Mouse (Mus musculus): ENCODE measurements around the gene Tmem94. TPM values are rescaled to one million over a fixed set of nuclear protein-coding genes. Genes with fewer than 3 reads are reported as not detected.

Tmem94 gene
- polyA plus RNA-seq, 1 experiment: 14.3 TPM

DNA sequence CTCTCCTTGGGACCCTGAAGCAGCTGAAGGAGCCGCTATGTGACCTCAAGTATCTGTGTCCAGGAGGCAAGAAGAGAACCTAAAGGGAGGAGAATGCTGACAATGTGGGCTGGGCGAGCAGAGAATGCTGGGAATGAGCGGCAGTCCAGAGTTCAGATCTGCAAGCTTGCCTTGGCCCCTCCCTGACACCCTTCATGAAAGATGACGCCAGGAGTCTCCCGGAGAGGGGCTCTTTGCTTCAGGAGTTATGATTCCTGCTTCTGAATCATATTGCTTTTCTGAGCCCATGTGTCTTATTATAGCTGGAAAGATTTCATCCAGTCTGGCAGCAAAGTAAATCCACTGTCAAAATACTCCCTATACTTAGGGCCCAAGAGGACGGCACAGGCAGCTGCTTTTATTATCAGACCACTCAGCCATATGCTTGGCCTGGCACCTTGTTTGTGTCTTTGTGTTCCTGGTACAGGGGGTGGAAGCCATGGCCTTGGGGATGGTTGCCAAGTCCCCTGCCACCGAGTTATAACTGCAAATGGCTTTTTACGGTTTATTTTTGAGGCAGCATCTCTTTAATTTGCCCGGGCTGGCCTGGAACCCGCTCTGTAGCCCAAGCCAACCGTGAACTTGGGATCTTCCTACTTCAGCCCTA lies 31.1 kb upstream of the Tmem94 start:
- no peak overlapping the region for H3K4me3 ChIP-seq (ENCODE audit: insufficient read depth, poor library complexity, severe bottlenecking)
- H3ac ChIP-seq (ENCODE audit: control insufficient read depth, insufficient read length, low read depth): no peak overlapping the region
- H3K79me2 ChIP-seq (ENCODE audit: control insufficient read depth, insufficient read depth): no peaks in the 10 kb centered on the region
- TF ChIP-seq MYOD1 (IDR thresholded peaks at IDR 0.05; ENCODE audit: control insufficient read depth, insufficient read length, low read depth): no peak
- TF ChIP-seq MAX (IDR thresholded peaks at IDR 0.05): no peak
- TF ChIP-seq CEBPB (IDR thresholded peaks at IDR 0.05; ENCODE audit: low read depth): no peak
- TF ChIP-seq USF1 (IDR thresholded peaks at IDR 0.05; ENCODE audit: low read depth): no peak
- no peak for TF ChIP-seq FOSL1 (IDR thresholded peaks at IDR 0.05; ENCODE audit: insufficient read depth, low read length, poor library complexity, severe bottlenecking)
- no peaks in the 10 kb centered on the region for H3K79me3 ChIP-seq (ENCODE audit: low read depth)
- H3K27me3 ChIP-seq (ENCODE audit: control insufficient read depth, insufficient read depth, insufficient read length): peaks cover 8% of the 10 kb centered on the region
- no peaks in the 10 kb centered on the region for H3K36me3 ChIP-seq (ENCODE audit: control insufficient read depth, insufficient read depth)

DNA sequence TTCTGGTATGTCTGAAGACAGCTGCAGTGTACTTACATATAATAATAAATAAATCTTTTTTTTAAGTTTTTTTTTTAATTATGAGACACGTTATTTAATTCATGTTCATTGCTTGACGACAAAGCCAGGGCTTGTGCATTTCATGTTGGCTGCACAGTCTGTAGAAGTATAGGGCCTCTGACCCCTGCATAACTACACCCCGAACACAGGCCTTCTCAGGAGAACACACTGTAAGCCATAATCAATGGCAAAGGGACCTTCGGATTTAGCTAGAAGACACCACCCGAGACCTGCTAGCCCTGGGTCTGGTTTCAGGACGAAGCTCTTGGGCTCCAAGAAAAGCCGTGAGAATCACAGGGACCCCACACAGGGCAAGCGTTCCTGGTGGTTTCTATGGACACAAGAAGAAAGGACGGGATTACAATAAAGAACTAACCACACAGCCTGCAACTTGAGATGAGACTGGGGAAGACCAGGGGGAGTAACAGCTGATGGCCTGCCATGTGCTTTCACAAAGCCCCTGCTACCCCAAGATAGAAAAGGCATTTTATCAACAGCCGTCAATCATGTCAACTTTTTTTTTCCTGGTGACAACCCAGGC lies 27.5 kb upstream of the Tmem94 start:
- Histone ChIP-seq H3ac (ENCODE audit: control insufficient read depth, insufficient read length, low read depth) (no peak overlapping the region), H3K4me3 (ENCODE audit: insufficient read depth, poor library complexity, severe bottlenecking) (no peak overlapping the region), H3K27me3 (ENCODE audit: control insufficient read depth, insufficient read depth, insufficient read length) (peaks cover 6% of the 10 kb centered on the region), H3K79me3 (ENCODE audit: low read depth) (no peaks in the 10 kb centered on the region), H3K36me3 (ENCODE audit: control insufficient read depth, insufficient read depth) (no peaks in the 10 kb centered on the region), H3K79me2 (ENCODE audit: control insufficient read depth, insufficient read depth) (no peaks in the 10 kb centered on the region)
- TF ChIP-seq CEBPB (IDR thresholded peaks at IDR 0.05; ENCODE audit: low read depth) (no peak), MAX (IDR thresholded peaks at IDR 0.05) (no peak), CTCF (IDR thresholded peaks at IDR 0.05; ENCODE audit: control insufficient read depth, insufficient read depth, insufficient read length) (no peak), USF1 (IDR thresholded peaks at IDR 0.05; ENCODE audit: low read depth) (no peak), MYOD1 (IDR thresholded peaks at IDR 0.05; ENCODE audit: control insufficient read depth, insufficient read length, low read depth) (no peak), FOSL1 (IDR thresholded peaks at IDR 0.05; ENCODE audit: insufficient read depth, low read length, poor library complexity, severe bottlenecking) (no peak), MYOG (IDR thresholded peaks at IDR 0.05; ENCODE audit: control insufficient read depth, extremely low read depth, insufficient read length) (no peak)

DNA sequence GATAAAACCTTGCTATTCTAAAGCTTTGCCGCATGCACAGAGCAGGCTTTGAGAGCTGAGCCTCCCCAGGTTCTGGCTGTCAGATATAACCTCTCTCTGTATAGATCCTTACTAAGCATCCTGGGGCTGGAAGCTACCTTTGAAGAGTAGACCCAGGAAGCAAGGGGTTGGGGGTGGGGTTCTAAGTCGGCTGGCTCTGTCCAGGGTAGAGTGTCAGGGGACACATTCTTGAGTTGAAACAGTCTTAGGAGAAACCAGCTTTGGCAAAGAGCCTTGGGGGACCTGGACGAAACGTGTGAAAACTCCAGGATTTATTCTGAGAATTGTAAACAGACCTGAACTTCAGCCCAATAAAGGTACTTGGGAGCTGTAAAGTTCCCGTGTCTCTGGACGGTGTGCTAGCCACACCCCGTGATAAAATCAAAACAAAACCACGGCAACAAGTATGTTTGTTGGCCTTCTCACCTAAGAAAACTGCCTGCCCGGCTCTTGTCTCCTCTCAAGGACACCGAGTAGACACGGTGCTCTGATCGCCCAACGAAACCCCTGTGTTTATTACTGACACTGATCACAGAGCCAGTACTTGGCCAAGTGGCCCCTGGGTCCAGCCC lies 26.9 kb upstream of the Tmem94 start:
- Histone ChIP-seq H3ac (ENCODE audit: control insufficient read depth, insufficient read length, low read depth) (no peak overlapping the region), H3K4me3 (ENCODE audit: insufficient read depth, poor library complexity, severe bottlenecking) (no peak overlapping the region), H3K27me3 (ENCODE audit: control insufficient read depth, insufficient read depth, insufficient read length) (peaks cover 13% of the 10 kb centered on the region), H3K36me3 (ENCODE audit: control insufficient read depth, insufficient read depth) (no peaks in the 10 kb centered on the region), H3K79me3 (ENCODE audit: low read depth) (no peaks in the 10 kb centered on the region), H3K79me2 (ENCODE audit: control insufficient read depth, insufficient read depth) (no peaks in the 10 kb centered on the region)
- TF ChIP-seq MAX (IDR thresholded peaks at IDR 0.05) (no peak), CEBPB (IDR thresholded peaks at IDR 0.05; ENCODE audit: low read depth) (no peak), FOSL1 (IDR thresholded peaks at IDR 0.05; ENCODE audit: insufficient read depth, low read length, poor library complexity, severe bottlenecking) (no peak), MYOD1 (IDR thresholded peaks at IDR 0.05; ENCODE audit: control insufficient read depth, insufficient read length, low read depth) (no peak), USF1 (IDR thresholded peaks at IDR 0.05; ENCODE audit: low read depth) (no peak), MYOG (IDR thresholded peaks at IDR 0.05; ENCODE audit: control insufficient read depth, extremely low read depth, insufficient read length) (no peak), CTCF (IDR thresholded peaks at IDR 0.05; ENCODE audit: control insufficient read depth, insufficient read depth, insufficient read length) (no peak)

- Histone ChIP-seq H3K79me2 (ENCODE audit: control insufficient read depth, insufficient read depth) (no peaks in the 10 kb centered on the region), H3K79me3 (ENCODE audit: low read depth) (no peaks in the 10 kb centered on the region), H3K27me3 (ENCODE audit: control insufficient read depth, insufficient read depth, insufficient read length) (peaks cover 17% of the 10 kb centered on the region), H3K4me3 (ENCODE audit: insufficient read depth, poor library complexity, severe bottlenecking) (no peak overlapping the region), H3ac (ENCODE audit: control insufficient read depth, insufficient read length, low read depth) (no peak overlapping the region), H3K36me3 (ENCODE audit: control insufficient read depth, insufficient read depth) (no peaks in the 10 kb centered on the region)
- TF ChIP-seq FOSL1 (IDR thresholded peaks at IDR 0.05; ENCODE audit: insufficient read depth, low read length, poor library complexity, severe bottlenecking) (no peak), MYOD1 (IDR thresholded peaks at IDR 0.05; ENCODE audit: control insufficient read depth, insufficient read length, low read depth) (no peak), USF1 (IDR thresholded peaks at IDR 0.05; ENCODE audit: low read depth) (no peak), MYOG (IDR thresholded peaks at IDR 0.05; ENCODE audit: control insufficient read depth, extremely low read depth, insufficient read length) (no peak), CTCF (IDR thresholded peaks at IDR 0.05; ENCODE audit: control insufficient read depth, insufficient read depth, insufficient read length) (no peak), CEBPB (IDR thresholded peaks at IDR 0.05; ENCODE audit: low read depth) (no peak), MAX (IDR thresholded peaks at IDR 0.05) (no peak)
Observed at GRCm38 (mm10) chr11:115741070-115741469, 24.2 kb upstream of the Tmem94 start.

DNA sequence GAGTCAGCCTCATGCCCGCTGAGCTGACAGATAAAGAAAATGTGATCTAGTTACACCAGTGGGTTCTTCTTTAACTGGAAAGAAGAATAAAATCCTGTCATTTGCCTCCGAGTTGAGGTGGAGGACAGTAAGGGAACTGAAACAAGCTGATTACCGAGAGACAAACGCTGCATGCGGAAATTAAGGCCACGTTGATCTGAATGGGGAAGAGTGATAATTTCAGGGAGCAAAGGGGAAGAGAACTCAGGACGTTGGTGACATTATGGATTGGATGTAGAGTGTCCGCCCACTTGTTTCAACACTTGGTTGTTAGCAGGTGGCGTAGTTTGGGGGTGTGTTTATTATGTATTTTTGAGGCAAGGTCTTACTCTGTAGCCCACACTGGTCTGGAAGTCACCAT lies 22.3 kb upstream of the Tmem94 start:
- Histone ChIP-seq H3K27me3 (ENCODE audit: control insufficient read depth, insufficient read depth, insufficient read length) (peaks cover 17% of the 10 kb centered on the region), H3K4me3 (ENCODE audit: insufficient read depth, poor library complexity, severe bottlenecking) (no peak overlapping the region), H3ac (ENCODE audit: control insufficient read depth, insufficient read length, low read depth) (no peak overlapping the region), H3K79me2 (ENCODE audit: control insufficient read depth, insufficient read depth) (no peaks in the 10 kb centered on the region), H3K79me3 (ENCODE audit: low read depth) (no peaks in the 10 kb centered on the region), H3K36me3 (ENCODE audit: control insufficient read depth, insufficient read depth) (no peaks in the 10 kb centered on the region)
- no peak for TF ChIP-seq USF1 (IDR thresholded peaks at IDR 0.05; ENCODE audit: low read depth)
- no peak for TF ChIP-seq CTCF (IDR thresholded peaks at IDR 0.05; ENCODE audit: control insufficient read depth, insufficient read depth, insufficient read length)
- no peak for TF ChIP-seq CEBPB (IDR thresholded peaks at IDR 0.05; ENCODE audit: low read depth)
- no peak for TF ChIP-seq FOSL1 (IDR thresholded peaks at IDR 0.05; ENCODE audit: insufficient read depth, low read length, poor library complexity, severe bottlenecking)
